Mouse (Mus musculus) liver, embryonic 15.5 days (tissue): Measurements from ENCODE around the gene Vipr1. TPM values are rescaled to one million over a fixed set of nuclear protein-coding genes. Genes with fewer than 3 reads are reported as not detected.
A peak's percentile ranks its signal among the peaks of the same experiment; 100 is the strongest.

Experiments
- ATAC-seq: fragments of 200-750 bp; cut with Nextera tagmentation; 2 replicates; pipeline ENCODE4 v1.8.0; 2017; ENCODE audit warnings: moderate number of reproducible peaks, mild to moderate bottlenecking, moderate library complexity; ENCODE audit not compliant: insufficient read depth
- H3K27ac ChIP-seq: fragments of 300-500 bp; sonication (generic); replicated peaks from 2 replicates; pipeline ENCODE4 v1.5.1; 2015; ENCODE audit warnings: mild to moderate bottlenecking, inconsistent platforms
- H3K27me3 ChIP-seq: fragments of 300-500 bp; sonication (generic); 2 replicates; pipeline ENCODE4 v1.6.1; 2015; ENCODE audit warnings: mild to moderate bottlenecking, inconsistent platforms
- H3K36me3 ChIP-seq: fragments of 300-500 bp; sonication (generic); replicated peaks from 2 replicates; pipeline ENCODE4 v1.6.1; 2015; ENCODE audit warnings: moderate library complexity, mild to moderate bottlenecking, inconsistent platforms
- H3K4me1 ChIP-seq: fragments of 300-500 bp; sonication (generic); replicated peaks from 2 replicates; pipeline ENCODE4 v1.6.1; 2015; ENCODE audit warnings: inconsistent platforms
- H3K4me2 ChIP-seq: fragments of 300-500 bp; sonication (generic); 2 replicates; pipeline ENCODE4 v1.6.1; 2015; ENCODE audit warnings: moderate library complexity, mild to moderate bottlenecking, inconsistent platforms
- H3K4me3 ChIP-seq: fragments of 300-500 bp; sonication (generic); replicated peaks from 2 replicates; pipeline ENCODE4 v1.5.1; 2015; ENCODE audit warnings: mild to moderate bottlenecking, inconsistent platforms
- H3K9ac ChIP-seq: fragments of 300-500 bp; sonication (generic); 2 replicates; pipeline ENCODE4 v1.6.1; 2015; ENCODE audit warnings: moderate library complexity, mild to moderate bottlenecking, inconsistent platforms
- H3K9me3 ChIP-seq: fragments of 300-500 bp; sonication (generic); replicated peaks from 2 replicates; pipeline ENCODE4 v1.6.1; 2016; ENCODE audit warnings: inconsistent platforms
- WGBS: fragments of 180-500 bp; shearing (Covaris S2); methylation state at CpG from one replicate; pipeline ENCODE4 v1.1.7; 2015; ENCODE audit warnings: mixed read lengths; ENCODE audit not compliant: insufficient replicate concordance; 5-methylcytosine and 5-hydroxymethylcytosine counted together
- polyA plus RNA-seq: library from polyadenylated mRNA; unstranded; fragments of >200 nt; fragmentation: Nextera tagmentation; extraction: Ambion mirVana; gene quantifications from 2 replicates; pipeline ENCODE4 v1.2.1, GENCODE M21; 2015

The Vipr1 gene
- polyA plus RNA-seq, 1 experiment from 2014 or later = 0.69 TPM

- 20% methylated on average over 7 of the region's 7 CpGs for WGBS
- Histone ChIP-seq H3K4me1 (no peaks in the 10 kb centered on the region), H3K27ac (no peak overlapping the region), H3K9ac (no peak overlapping the region), H3K27me3 (peaks cover 26% of the 10 kb centered on the region), H3K4me3 (no peak overlapping the region), H3K36me3 (no peaks in the 10 kb centered on the region), H3K9me3 (no peaks in the 10 kb centered on the region), H3K4me2 (no peak overlapping the region)
- ATAC-seq = no peak
These were observed 6.5 kb upstream of the Vipr1 start for GRCm38 (mm10) chr9:121635835-121636576.

GRCm38 (mm10) chr9:121639790-121640189, 2.7 kb upstream of the Vipr1 start:
- ATAC-seq = no peak
- peaks cover 13% of the 10 kb centered on the region for H3K4me1 ChIP-seq
- H3K4me2 ChIP-seq = no peak overlapping the region
- H3K9me3 ChIP-seq = no peaks in the 10 kb centered on the region
- no peak overlapping the region for H3K4me3 ChIP-seq
- WGBS = 60% methylated on average over 16 of the region's 16 CpGs
- H3K27me3 ChIP-seq = peaks cover 64% of the 10 kb centered on the region
- H3K27ac ChIP-seq = no peak overlapping the region
- H3K36me3 ChIP-seq = no peaks in the 10 kb centered on the region
- H3K9ac ChIP-seq = no peak overlapping the region

GRCm38 (mm10) chr9:121641235-121641915, 1.1 kb upstream of the Vipr1 start:
- Histone ChIP-seq H3K27me3 (peaks cover 78% of the 10 kb centered on the region), H3K27ac (no peak overlapping the region)
- no peak for ATAC-seq

GRCm38 (mm10) chr9:121642001-121642400, 515 bp upstream of the Vipr1 start, which contains the start of gene Lyzl4:
Gene Lyzl4 (minus strand): TSS chr9:121642096.
- WGBS = under 1% methylated on average over 26 of the region's 26 CpGs
- peak; percentile 56; the same call in 1 of the 2 replicates for ATAC-seq
- peak within 1 kb of the TSS; percentile 63 for H3K4me2 ChIP-seq
- H3K9ac ChIP-seq = no peak within 1 kb of the TSS
- H3K27me3 ChIP-seq = peaks cover 78% of the 10 kb centered on the region
- H3K4me3 ChIP-seq = peak within 1 kb of the TSS; percentile 44
- no peak within 1 kb of the TSS for H3K27ac ChIP-seq
- no peaks in the 10 kb centered on the region for H3K9me3 ChIP-seq
- H3K36me3 ChIP-seq = no peaks in the 10 kb centered on the region
- H3K4me1 ChIP-seq = peaks cover 13% of the 10 kb centered on the region

More at GRCm38 (mm10) chr9:121641235-121641915, 1.1 kb upstream of the Vipr1 start:
- 9% methylated on average over 27 of the region's 27 CpGs for WGBS
- Histone ChIP-seq H3K4me2 (peak overlapping the region; percentile 63), H3K36me3 (no peaks in the 10 kb centered on the region), H3K4me1 (peaks cover 13% of the 10 kb centered on the region), H3K9me3 (no peaks in the 10 kb centered on the region), H3K4me3 (0 out of 2 replicates have a peak overlapping the region, but pooled peaks have one; percentile 44), H3K9ac (no peak overlapping the region)

GRCm38 (mm10) chr9:121644855-121645254, 2.3 kb downstream of the Vipr1 start:
- Histone ChIP-seq H3K36me3 (no peaks in the 10 kb centered on the region), H3K4me1 (peaks cover 13% of the 10 kb centered on the region), H3K27me3 (peaks cover 63% of the 10 kb centered on the region), H3K4me2 (no peak overlapping the region), H3K9me3 (no peaks in the 10 kb centered on the region), H3K27ac (no peak overlapping the region), H3K4me3 (no peak overlapping the region), H3K9ac (no peak overlapping the region)
- WGBS = 27% methylated on average over 3 of the region's 3 CpGs
- ATAC-seq = no peak

GRCm38 (mm10) chr9:121647026-121647425, 4.5 kb downstream of the Vipr1 start:
- WGBS = 44% methylated on average over 7 of the region's 7 CpGs

GRCm38 (mm10) chr9:121653668-121654067, 11.2 kb downstream of the Vipr1 start:
- Histone ChIP-seq H3K27ac (no peak overlapping the region), H3K4me1 (no peaks in the 10 kb centered on the region), H3K27me3 (peaks cover 8% of the 10 kb centered on the region; the same call in 1 of the 2 replicates), H3K4me2 (no peak overlapping the region), H3K4me3 (no peak overlapping the region), H3K36me3 (no peaks in the 10 kb centered on the region), H3K9me3 (no peaks in the 10 kb centered on the region), H3K9ac (no peak overlapping the region)
- no peak for ATAC-seq
- 58% methylated on average over 10 of the region's 10 CpGs for WGBS

More at GRCm38 (mm10) chr9:121647026-121647425, 4.5 kb downstream of the Vipr1 start:
- Histone ChIP-seq H3K4me1 (peaks cover 7% of the 10 kb centered on the region), H3K27ac (no peak overlapping the region), H3K4me2 (no peak overlapping the region), H3K27me3 (peaks cover 42% of the 10 kb centered on the region), H3K9ac (no peak overlapping the region), H3K4me3 (no peak overlapping the region), H3K36me3 (no peaks in the 10 kb centered on the region), H3K9me3 (no peaks in the 10 kb centered on the region)
- ATAC-seq = no peak

GRCm38 (mm10) chr9:121656322-121656721, 13.8 kb downstream of the Vipr1 start:
- H3K9me3 ChIP-seq = no peaks in the 10 kb centered on the region
- no peaks in the 10 kb centered on the region for H3K36me3 ChIP-seq
- ATAC-seq = no peak
- peaks cover 16% of the 10 kb centered on the region for H3K27me3 ChIP-seq
- no peak overlapping the region for H3K9ac ChIP-seq
- no peaks in the 10 kb centered on the region for H3K4me1 ChIP-seq
- no peak overlapping the region for H3K4me2 ChIP-seq
- H3K27ac ChIP-seq = no peak overlapping the region
- H3K4me3 ChIP-seq = no peak overlapping the region
- WGBS = 73% methylated on average over 5 of the region's 5 CpGs

GRCm38 (mm10) chr9:121657143-121657542, 14.6 kb downstream of the Vipr1 start:
- Histone ChIP-seq H3K9me3 (no peaks in the 10 kb centered on the region), H3K27me3 (peaks cover 16% of the 10 kb centered on the region), H3K9ac (no peak overlapping the region), H3K36me3 (no peaks in the 10 kb centered on the region), H3K27ac (no peak overlapping the region), H3K4me2 (no peak overlapping the region), H3K4me1 (no peaks in the 10 kb centered on the region), H3K4me3 (no peak overlapping the region)
- no peak for ATAC-seq
- WGBS = 47% methylated on average over 13 of the region's 13 CpGs

GRCm38 (mm10) chr9:121658248-121658647, 15.7 kb downstream of the Vipr1 start:
- WGBS = 48% methylated on average over 7 of the region's 7 CpGs

GRCm38 (mm10) chr9:121659791-121660190, 17.3 kb downstream of the Vipr1 start:
- H3K27ac ChIP-seq = no peak overlapping the region
- no peak overlapping the region for H3K4me3 ChIP-seq
- H3K27me3 ChIP-seq = peaks cover 16% of the 10 kb centered on the region
- H3K4me1 ChIP-seq = no peaks in the 10 kb centered on the region
- H3K4me2 ChIP-seq = no peak overlapping the region
- WGBS = 63% methylated on average over 7 of the region's 7 CpGs
- no peak for ATAC-seq
- no peak overlapping the region for H3K9ac ChIP-seq
- no peaks in the 10 kb centered on the region for H3K9me3 ChIP-seq
- H3K36me3 ChIP-seq = no peaks in the 10 kb centered on the region

More at GRCm38 (mm10) chr9:121658248-121658647, 15.7 kb downstream of the Vipr1 start:
- no peak for ATAC-seq
- Histone ChIP-seq H3K9ac (no peak overlapping the region), H3K27me3 (peaks cover 16% of the 10 kb centered on the region), H3K9me3 (no peaks in the 10 kb centered on the region), H3K4me3 (no peak overlapping the region), H3K27ac (no peak overlapping the region), H3K4me2 (no peak overlapping the region), H3K36me3 (no peaks in the 10 kb centered on the region), H3K4me1 (no peaks in the 10 kb centered on the region)
